Mouse (Mus musculus) liver, postnatal 0 days (tissue): ENCODE data around the gene Wdr46.

Experiments
- CTCF ChIP-seq: sonication (generic); IDR thresholded peaks from 2 replicates; pipeline ENCODE4 v1.5.1; 2016; ENCODE audit warnings: antibody characterized with exemption, low read depth
- EP300 ChIP-seq: IDR thresholded peaks from 2 replicates; pipeline ENCODE4 v1.6.1; 2016; ENCODE audit warnings: antibody characterized with exemption, low read depth, mild to moderate bottlenecking

- TF ChIP-seq EP300 (no peak), CTCF (no peak)
Measured at GRCm38 (mm10) chr17:33930280-33931158, 9.9 kb upstream of the Wdr46 start.
